Mouse (Mus musculus) spleen, postnatal 4 days (tissue): ENCODE results near the gene Mypn.

Experiments used
- DNase-seq, 2 experiments: peaks; one replicate each; pipeline ENCODE4 v3.0.0; 2022; ENCODE audit warnings: low spot score in 2 of 2

The Mypn gene

GRCm38 (mm10) chr10:63199008-63199407, 4.7 kb downstream of the Mypn start:
- DNase-seq, result no peak

DNA sequence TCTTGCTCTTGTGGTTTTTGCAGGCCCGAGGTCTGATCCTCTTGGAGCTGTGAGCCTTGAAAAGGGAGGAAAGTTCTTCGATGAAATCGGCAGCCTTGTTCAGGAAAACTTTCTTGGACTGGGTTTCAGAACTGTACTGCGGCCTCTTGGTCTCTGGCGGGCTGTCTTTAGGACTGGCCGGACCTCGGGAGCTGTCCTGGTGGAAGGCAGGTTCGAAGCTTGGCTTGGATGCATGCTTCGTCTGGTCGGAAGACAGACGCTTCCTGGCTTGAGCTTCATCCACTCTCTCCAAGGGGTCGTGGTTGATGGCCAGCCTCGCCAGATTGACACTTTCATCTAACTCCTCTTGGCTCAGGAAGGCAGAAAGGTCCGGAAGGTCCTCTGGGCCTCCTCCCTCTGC, 11.0 kb downstream of the Mypn start:
- DNase-seq, result no peak

DNA sequence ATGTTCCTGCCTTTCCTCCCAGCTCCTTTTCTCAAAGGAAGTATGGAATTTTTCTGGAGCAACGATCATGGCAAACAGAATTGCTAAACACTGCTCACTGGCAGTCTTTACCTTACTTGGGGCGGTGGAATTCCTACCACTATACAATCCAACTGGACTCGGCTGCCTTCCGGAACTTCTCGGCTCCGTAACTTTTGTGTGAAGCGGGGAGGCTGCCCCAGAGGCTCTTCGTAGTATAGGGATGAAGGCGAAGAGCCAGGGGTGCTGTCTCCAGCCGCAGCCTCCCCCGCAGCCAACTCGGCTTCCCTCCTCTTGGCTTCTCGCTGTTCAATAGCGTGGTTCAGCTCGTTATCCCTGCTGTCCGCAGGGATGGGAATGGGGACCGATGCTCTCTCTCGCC, 11.5 kb downstream of the Mypn start:
- no peak for DNase-seq

DNA sequence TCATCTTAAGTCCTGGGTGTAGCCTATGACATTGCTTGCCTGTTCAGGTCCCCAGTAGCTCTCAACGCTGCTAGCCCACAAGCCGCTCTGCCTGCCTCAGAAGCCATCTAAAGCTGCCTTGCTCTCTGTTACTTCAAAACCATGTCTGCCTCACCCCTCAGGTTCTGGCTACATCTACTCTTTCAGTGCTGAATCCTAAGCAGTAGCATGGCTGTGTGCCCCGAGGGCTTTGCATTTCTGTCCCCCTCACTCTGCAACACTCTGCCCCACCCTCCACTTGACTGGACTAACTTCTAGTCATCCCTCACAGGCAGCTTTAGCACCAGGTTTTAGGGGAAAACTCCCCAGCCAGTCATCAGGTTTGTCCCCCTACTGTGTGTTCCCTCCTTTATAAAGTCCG, 19.3 kb downstream of the Mypn start:
- DNase-seq, result no peak

DNA sequence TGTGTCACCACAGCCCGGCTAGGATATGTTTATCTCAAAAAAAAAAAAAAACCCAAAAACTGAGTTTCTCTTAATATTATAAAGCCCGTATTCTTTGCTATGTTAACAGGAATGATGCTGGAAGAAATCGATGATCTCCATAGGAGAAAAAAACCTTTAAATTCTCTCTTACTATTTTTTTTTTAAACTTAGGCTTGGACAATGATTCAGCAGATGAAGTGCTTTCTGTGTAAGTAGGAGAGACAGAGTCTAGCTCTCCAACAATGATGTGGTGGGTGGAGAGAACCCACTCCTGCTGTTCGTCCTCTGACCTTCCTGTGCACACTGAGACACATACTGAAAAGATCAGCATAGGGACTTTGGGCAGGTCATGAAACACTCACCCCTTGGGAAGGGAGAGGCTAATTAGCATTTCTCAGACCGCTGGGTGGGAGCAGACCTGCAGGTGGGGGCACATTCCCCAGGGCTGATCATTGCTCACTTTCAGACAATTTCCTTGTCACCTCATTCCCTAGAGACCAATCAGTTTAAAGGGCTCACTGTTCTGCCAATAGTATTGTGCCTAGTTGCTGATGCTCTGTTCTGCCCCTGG, 21.5 kb downstream of the Mypn start:
- no peak for DNase-seq

- DNase-seq, result no peak
Observed at GRCm38 (mm10) chr10:63181166-63181565, 22.6 kb downstream of the Mypn start.

GRCm38 (mm10) chr10:63179524-63179923, 24.2 kb downstream of the Mypn start:
- no peak for DNase-seq

DNA sequence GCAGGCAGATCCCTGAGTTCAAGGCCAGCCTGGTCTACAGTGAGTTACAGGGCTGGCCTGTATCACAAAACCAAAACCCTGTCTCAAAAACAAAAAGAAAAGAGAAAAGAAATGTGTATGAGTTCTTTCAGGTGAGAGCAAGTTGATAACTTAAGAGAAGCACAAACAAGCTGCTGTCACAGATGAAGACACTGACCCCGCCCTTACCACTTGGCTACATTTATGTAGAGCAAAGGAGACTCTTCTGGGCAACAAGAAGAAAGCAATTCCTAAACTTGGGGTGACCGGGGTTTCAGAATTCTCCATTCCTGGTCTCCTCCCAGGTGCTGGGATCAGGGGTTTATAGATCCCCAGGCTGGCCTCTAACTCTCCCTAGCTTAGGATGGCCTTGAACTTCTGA, 25.4 kb downstream of the Mypn start:
- no peak for DNase-seq

DNA sequence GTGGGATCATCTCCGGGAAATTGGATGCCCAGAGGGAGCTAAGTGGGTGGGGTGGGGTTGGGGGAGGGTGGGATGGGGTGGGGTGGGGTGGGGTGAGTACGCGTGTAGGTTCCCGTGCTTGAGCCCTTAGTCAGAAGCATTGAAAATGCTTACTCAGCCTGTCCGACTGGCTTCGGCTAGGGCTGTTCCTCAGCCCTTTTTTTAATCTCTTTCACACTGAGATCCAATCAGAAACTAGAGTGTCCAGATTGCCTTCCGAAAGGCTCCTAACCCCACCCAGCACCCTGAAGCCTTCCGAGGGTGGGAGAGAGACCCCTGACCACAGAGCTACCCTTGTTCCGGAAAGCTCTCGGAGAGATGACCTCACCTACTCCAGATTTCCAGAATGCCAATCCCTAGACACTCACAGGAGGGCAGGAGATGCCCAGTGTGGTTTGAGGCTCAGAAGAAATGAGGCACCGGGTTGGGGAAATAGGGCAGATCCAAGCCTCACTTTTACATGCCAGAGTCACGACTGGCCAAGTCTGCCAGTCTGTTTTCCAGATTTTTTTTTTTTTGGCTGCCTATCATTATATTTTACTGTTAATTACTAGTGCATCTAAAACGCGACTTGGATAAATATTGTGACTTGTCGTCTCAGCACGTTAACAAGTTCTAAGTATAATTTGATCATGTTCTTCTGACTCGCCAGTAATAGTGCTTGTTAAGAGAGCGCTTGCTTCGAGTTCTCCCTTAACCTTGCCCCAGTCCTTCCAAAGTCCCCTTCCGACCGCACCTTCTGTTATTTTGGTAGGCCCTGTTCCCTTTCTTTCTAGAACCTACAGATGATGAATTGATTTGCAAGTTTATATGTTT, 26.2 kb downstream of the Mypn start:
- no peak for DNase-seq

DNA sequence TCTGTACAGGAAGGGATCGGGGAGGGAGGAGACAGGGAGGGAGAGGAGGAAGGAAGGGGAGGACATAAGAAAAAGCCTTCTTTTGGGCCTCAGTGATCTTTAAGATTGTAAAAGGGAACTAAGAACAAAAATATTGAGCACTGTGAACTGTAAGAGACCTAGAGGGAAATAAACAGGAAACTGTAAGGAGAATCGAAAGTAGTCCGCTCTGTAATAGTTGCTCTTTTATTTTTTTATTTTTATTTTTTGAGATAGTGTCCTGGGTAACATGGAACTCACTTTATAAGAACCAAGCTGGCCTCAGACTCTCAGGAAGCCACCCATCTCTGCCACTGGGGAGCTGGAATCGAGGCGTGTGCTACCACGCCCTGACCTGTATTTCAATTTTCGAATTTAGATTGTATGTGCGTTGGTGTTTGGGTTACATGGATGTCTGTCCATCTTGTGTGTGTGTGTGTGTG, 27.3 kb downstream of the Mypn start:
- DNase-seq, result no peak

DNA sequence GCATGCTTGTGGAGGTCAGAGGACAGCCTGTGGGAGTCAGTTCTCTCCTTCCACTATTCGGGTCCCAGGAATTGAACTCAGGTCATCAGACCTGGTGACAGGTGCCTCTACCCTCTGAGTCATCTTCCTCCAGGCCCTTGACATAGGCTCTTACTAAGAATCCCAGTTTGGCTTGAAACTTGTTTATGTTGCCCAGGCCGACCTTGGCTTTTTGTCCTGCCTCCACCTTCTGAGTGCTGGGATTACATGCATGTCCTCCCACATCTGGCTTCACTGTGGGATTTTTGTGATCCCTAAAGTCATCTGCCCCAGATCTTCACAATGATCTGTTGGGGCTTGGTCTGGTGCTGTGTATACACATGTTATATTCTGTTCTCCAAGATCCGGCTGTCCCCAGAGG, 31.7 kb downstream of the Mypn start:
- no peak for DNase-seq

- DNase-seq, result no peak
Observed at GRCm38 (mm10) chr10:63169503-63169902, 34.2 kb downstream of the Mypn start.

DNA sequence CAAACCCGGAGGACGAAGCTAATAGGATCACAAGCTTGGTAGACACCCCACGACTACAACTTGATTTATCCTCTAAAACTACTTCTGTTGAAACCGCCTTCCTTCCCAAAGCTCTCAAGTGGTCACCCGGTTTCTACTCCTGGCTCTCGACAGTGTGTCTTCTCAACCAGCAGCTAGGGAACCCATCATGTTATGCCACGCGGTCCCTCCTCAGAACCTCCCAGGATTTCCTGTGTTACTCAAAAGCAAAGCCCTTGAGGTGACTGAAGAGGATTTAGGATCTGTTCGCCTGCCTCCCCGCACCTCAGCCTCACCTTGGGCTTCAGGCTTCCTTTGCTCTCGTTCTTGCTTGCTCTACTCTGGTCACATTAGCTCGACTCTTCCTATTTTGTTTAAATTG, 35.6 kb downstream of the Mypn start:
- DNase-seq, result no peak

DNA sequence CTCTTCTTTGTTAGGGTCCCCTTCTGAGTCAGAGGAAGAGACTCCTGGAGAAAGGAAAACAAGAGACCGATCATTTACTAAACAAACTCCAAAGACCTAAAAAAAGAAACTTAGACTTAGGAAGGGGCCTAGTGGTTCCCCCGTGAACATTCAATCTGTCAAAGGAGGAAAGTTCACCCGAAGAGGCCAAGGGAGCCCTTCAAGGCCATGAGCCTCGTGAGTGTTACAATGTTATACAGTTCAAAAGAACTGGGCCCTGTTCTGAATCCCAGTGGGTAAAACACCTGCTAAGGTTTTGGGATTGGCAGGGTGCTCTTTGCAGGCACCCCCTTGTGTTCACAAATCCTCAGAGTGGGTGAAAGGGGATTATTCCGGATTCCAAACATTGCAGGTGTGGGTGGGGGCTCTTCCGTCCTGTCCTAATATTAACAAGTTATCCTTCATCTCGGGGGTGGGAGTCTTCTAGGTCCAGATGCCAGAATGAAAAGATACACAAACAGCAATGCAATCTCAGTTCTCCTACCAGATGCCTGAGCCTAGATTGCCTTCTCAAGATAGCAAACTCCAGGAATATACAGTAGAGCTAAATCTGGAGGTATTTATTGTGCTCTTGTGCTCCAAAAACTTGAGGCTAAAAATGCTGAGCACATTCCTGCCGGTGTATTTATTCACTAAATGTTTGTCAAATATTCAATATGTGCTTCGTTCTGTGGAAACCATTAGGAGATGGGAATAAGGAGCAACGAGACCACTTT, 36.3 kb downstream of the Mypn start:
- DNase-seq, result no peak

- DNase-seq, result no peak
Observed at GRCm38 (mm10) chr10:63165752-63166412, 37.9 kb downstream of the Mypn start.

DNA sequence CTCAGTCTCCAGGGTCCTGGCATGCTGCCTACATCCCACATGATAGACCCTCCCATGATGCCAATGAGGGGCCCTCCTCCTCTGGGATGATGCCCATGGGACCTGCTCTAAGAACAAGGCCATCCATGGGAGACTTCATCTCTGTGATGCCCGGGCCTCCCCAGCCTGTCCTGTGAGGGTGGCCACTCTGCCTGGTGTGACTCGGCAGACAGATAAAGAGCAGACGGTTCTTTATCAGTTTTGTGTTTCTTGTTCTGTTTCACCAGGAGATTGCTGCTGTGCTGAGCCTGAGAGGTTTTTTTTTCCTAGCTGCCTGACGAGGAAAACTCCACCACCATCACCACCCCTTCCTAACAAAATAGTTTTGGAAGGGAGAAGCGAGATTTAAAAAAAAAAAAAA, 42.5 kb downstream of the Mypn start:
- DNase-seq, result peak in 1 of 2 experiments; percentile 23

DNA sequence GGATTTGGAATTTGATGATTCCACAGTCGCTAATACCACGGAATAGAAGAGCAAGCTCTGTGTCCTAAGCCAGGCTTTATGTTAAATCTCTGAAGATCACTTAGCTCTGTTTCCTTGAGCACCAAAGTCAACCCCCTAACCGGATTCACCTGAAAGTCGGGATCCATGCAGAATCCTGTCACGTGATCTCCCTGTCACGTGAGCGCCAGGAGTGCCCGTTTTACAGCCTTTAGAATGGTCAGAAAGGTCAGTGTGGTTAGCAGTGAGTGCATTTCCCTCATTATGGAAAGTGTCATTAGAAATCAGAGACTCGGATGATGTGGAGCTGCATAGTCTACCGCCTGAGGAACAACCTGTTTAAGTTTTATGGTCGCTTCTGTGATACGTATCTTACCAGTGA, 43.1 kb downstream of the Mypn start:
- DNase-seq, result no peak

DNA sequence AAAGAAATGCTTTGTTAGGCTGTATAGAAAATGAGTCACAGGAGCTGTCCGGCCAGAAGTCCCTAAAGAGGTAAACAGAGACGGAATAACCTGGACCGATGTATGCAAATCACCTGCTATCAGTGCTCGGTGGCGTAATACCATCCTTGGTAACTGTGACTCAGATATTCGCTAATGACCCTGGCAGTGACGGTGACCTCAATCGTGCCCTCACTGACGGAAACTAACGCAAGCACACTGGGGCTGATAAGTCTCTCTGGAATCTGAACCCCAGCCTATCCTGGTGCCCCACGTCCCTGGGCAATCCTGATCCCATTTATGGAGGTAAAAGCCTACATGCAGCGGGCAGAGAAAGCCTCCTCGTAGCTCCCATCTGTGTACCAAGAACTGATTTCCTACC, 45.6 kb downstream of the Mypn start:
- DNase-seq, result no peak

DNA sequence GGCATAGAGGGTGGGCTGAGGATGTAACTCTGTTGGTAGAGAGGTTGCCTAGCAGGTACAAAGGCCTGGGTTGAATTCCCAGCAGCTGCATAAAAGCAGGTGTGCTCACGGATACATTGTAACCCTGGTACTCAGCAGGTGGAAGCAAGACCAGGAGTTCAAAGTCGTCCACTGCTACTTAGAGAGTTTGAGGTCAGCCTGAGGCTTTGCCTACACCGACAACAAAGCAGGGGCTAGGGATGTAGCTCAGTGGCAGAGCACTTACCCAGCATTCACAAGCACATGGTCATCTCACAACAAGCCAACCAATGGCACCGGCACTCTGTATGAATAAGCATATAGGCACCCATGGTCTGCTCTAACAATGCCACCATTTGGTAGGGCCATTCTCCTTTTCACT, 46.3 kb downstream of the Mypn start:
- DNase-seq, result no peak

- no peak for DNase-seq
Observed at GRCm38 (mm10) chr10:63156919-63157318, 46.8 kb downstream of the Mypn start.

GRCm38 (mm10) chr10:63156351-63156750, 47.4 kb downstream of the Mypn start:
- no peak for DNase-seq

DNA sequence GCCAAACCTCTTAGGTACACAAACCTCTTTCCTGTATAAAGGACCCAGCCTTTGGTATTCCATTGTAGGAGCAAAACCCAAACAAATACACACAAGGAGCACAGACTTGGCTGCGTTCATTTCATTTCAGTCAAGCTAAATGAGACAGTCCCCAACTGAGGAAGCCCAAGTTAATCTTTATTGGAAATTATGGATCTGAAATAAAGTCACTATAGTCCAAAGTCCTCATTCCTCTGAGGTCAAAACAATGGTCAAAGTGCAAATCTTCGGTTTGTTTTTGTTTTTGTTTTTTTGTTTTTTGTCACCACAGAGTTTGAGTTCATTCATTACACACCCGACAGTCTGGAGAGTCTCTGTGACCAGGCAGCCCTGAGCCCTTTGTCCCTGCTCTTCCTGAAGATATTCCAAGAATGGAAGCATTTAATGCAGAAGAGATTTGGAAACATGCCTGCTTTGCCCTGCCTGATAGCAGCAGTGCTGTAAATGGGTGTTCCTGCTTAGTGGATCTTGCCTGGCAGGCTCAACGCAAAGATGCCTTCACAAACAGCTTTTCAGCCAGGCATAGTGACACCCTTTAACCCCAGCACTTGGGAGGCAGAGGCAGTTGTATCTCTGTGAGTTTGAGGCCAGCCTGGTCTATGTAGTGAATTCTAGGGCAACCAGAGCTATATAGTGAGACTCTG, 47.9 kb downstream of the Mypn start:
- DNase-seq, result no peak
